Mouse (Mus musculus): Measurements from ENCODE around the gene Dmrtc1c1.
"Not testable (repeated sequence)": the region's sequence is repeated elsewhere in the genome, so short reads cannot be mapped to it uniquely, and the experiment has no call there.

Gene Dmrtc1c1

DNA sequence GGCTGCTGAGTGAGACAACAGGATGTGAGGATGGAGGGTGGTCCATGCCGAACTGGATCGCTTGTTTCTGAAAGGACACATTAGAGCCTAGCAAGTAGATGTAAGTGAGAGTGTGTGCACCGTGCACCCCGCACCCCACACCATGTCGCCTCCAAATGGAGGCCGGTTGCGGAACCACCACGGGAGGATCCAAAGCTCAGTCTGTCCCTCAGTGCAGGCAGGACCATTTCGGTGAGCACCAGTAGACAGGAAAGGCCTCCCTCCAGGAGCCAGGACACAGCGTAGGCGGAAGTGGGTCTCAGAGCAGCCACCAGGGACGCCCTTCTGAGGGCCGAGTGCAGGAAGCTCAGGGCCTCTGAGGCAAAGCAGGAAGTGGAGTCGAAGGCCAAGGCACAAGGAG is at the start of gene Dmrtc1c1:
TSS of gene Dmrtc1c1 (plus strand) at position 301 of the 400 bp plus-strand sequence.
- not testable (repeated sequence) for DNase-seq

DNA sequence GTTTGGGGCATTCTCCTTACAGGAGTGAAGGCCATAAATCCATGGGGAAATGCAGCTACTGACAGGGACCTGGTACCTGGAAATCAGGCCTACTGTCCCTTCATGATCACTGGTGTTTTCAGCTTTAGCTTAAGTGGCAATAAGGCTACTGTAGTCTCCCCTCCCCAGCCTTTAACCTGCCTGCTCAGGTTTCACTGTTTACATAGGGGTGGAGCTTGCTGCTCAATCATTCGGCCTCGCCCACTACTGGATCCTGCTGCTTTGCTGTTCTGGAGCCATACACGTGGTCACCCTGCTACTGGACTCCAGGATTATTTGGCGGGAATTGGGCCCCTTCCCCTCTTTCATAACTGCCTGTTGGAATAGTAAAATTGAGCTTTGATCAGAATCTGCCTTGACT is 36.9 kb upstream of the Dmrtc1c1 start:
- DNase-seq, result no peak

DNA sequence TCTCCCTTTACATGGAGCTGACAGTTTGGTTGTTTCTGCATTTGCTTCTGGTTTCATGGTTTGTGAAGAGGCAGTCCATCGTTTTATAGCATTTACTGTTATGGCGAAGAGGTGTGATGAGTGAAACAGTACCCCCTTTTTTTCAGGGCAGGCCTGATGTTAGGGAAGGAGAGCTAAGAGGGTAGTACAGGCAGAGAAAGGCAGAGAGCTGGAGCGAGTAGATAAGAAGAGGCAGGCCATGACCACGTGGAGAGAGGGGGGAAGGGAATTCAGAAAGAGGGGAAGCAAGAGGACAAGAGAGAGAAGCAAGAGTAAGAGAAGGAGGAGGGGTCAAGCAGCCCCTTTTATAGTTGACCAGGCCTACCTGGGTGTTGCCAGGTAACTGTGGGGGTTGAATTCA is 9.5 kb downstream of the Dmrtc1c1 start:
- DNase-seq, result no peak

DNA sequence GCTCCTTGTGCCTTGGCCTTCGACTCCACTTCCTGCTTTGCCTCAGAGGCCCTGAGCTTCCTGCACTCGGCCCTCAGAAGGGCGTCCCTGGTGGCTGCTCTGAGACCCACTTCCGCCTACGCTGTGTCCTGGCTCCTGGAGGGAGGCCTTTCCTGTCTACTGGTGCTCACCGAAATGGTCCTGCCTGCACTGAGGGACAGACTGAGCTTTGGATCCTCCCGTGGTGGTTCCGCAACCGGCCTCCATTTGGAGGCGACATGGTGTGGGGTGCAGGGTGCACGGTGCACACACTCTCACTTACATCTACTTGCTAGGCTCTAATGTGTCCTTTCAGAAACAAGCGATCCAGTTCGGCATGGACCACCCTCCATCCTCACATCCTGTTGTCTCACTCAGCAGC is 51.8 kb downstream of the Dmrtc1c1 start, which contains the start of gene Dmrtc1c2:
TSS of gene Dmrtc1c2 (minus strand) at position 101 of the 400 bp plus-strand sequence.
- DNase-seq, result not testable (repeated sequence)
